Mouse (Mus musculus) hindbrain, embryonic 14.5 days (tissue): ENCODE data around the gene Gpr156. TPM values are rescaled to one million over a fixed set of nuclear protein-coding genes. Genes with fewer than 3 reads are reported as not detected.

ENCODE experiments used
- ATAC-seq: fragments of 200-750 bp; cut with Nextera tagmentation; 2 replicates; pipeline ENCODE4 v1.8.0; 2017; ENCODE audit warnings: moderate number of reproducible peaks, mild to moderate bottlenecking, moderate TSS enrichment, moderate library complexity; ENCODE audit not compliant: low FRiP score
- DNase-seq: peaks from one replicate; pipeline ENCODE4 v3.0.0-alpha.2; 2015; ENCODE audit warnings: low spot score
- H3K27ac ChIP-seq: fragments of 300-500 bp; sonication (generic); 2 replicates; pipeline ENCODE4 v1.5.1; 2014; ENCODE audit warnings: mild to moderate bottlenecking, moderate library complexity
- H3K27me3 ChIP-seq: fragments of 300-500 bp; sonication (generic); 2 replicates; pipeline ENCODE4 v1.6.1; 2014; ENCODE audit warnings: mild to moderate bottlenecking, low read length, mixed read lengths; ENCODE audit not compliant: control insufficient read depth, insufficient read depth
- H3K36me3 ChIP-seq: fragments of 300-500 bp; sonication (generic); replicated peaks from 2 replicates; pipeline ENCODE4 v1.6.1; 2014; ENCODE audit not compliant: control insufficient read depth, insufficient read depth
- H3K4me1 ChIP-seq: fragments of 300-500 bp; sonication (generic); replicated peaks from 2 replicates; pipeline ENCODE4 v1.6.1; 2014; ENCODE audit warnings: antibody characterized with exemption, low read length, mixed read lengths; ENCODE audit not compliant: control insufficient read depth, insufficient read depth
- H3K4me2 ChIP-seq: fragments of 300-500 bp; sonication (generic); replicated peaks from 2 replicates; pipeline ENCODE4 v1.6.1; 2014; ENCODE audit warnings: mild to moderate bottlenecking, moderate library complexity
- H3K4me3 ChIP-seq: fragments of 300-500 bp; sonication (generic); replicated peaks from 2 replicates; pipeline ENCODE4 v1.5.1; 2014; ENCODE audit warnings: mild to moderate bottlenecking, low read length
- H3K9ac ChIP-seq: fragments of 300-500 bp; sonication (generic); 2 replicates; pipeline ENCODE4 v1.6.1; 2014
- H3K9me3 ChIP-seq: fragments of 300-500 bp; sonication (generic); 2 replicates; pipeline ENCODE4 v1.6.1; 2016; ENCODE audit warnings: low read length; ENCODE audit not compliant: control insufficient read depth
- WGBS: fragments of 180-500 bp; shearing (Covaris S2); extraction: QIAGEN DNeasy Blood & Tissue Kit; methylation state at CpG from one replicate; pipeline ENCODE4 v1.1.7; 2014; 5-methylcytosine and 5-hydroxymethylcytosine counted together
- polyA plus RNA-seq: library from polyadenylated mRNA; unstranded; fragments of >200 nt; fragmentation: Nextera tagmentation; extraction: Ambion mirVana; gene quantifications from 2 replicates; pipeline ENCODE4 v1.2.1, GENCODE M21; 2014

Gene Gpr156
- polyA plus RNA-seq, 1 experiment from 2014 or later = 3.9 TPM

- peaks cover 67% of the 10 kb centered on the region for H3K36me3 ChIP-seq
- 91% methylated on average over 7 of the region's 7 CpGs for WGBS
- no peak for ATAC-seq
Observed at GRCm38 (mm10) chr16:37878951-37879505, 37.3 kb upstream of the Gpr156 start.

GRCm38 (mm10) chr16:37879750-37880419 lies 36.4 kb upstream of the Gpr156 start:
- H3K4me1 ChIP-seq = 0 out of 2 replicates have a peak, but pooled peaks cover 3% of the 10 kb centered on the region
- H3K4me3 ChIP-seq = no peak overlapping the region
- H3K27ac ChIP-seq = no peak overlapping the region
- no peaks in the 10 kb centered on the region for H3K9me3 ChIP-seq
- H3K4me2 ChIP-seq = no peak overlapping the region
- DNase-seq (no peak), ATAC-seq (no peak)
- H3K9ac ChIP-seq = no peak overlapping the region
- 96% methylated on average over 4 of the region's 4 CpGs for WGBS
- no peaks in the 10 kb centered on the region for H3K27me3 ChIP-seq
- peaks cover 70% of the 10 kb centered on the region for H3K36me3 ChIP-seq

More at GRCm38 (mm10) chr16:37878951-37879505, 37.3 kb upstream of the Gpr156 start:
- H3K9ac ChIP-seq = no peak overlapping the region
- H3K27me3 ChIP-seq = no peaks in the 10 kb centered on the region
- H3K9me3 ChIP-seq = no peaks in the 10 kb centered on the region
- no peak for DNase-seq
- H3K27ac ChIP-seq = no peak overlapping the region
- 0 out of 2 replicates have a peak, but pooled peaks cover 3% of the 10 kb centered on the region for H3K4me1 ChIP-seq
- no peak overlapping the region for H3K4me3 ChIP-seq
- no peak overlapping the region for H3K4me2 ChIP-seq

- Histone ChIP-seq H3K4me1 (0 out of 2 replicates have a peak, but pooled peaks cover 3% of the 10 kb centered on the region), H3K27ac (no peak overlapping the region), H3K36me3 (peaks cover 70% of the 10 kb centered on the region), H3K9me3 (no peaks in the 10 kb centered on the region), H3K27me3 (no peaks in the 10 kb centered on the region), H3K9ac (no peak overlapping the region), H3K4me3 (no peak overlapping the region), H3K4me2 (no peak overlapping the region)
- no peak for ATAC-seq
- 86% methylated on average over 2 of the region's 2 CpGs for WGBS
- no peak for DNase-seq
Observed at GRCm38 (mm10) chr16:37881168-37881567, 35.1 kb upstream of the Gpr156 start.

GRCm38 (mm10) chr16:37888986-37889385 lies 27.3 kb upstream of the Gpr156 start:
- no peaks in the 10 kb centered on the region for H3K4me1 ChIP-seq
- no peak for DNase-seq
- H3K27ac ChIP-seq = no peak overlapping the region
- WGBS = 87% methylated on average over 3 of the region's 3 CpGs
- H3K36me3 ChIP-seq = peaks cover 4% of the 10 kb centered on the region; the same call in 1 of the 2 replicates
- no peaks in the 10 kb centered on the region for H3K9me3 ChIP-seq
- H3K4me3 ChIP-seq = no peak overlapping the region
- no peak overlapping the region for H3K9ac ChIP-seq
- no peak overlapping the region for H3K4me2 ChIP-seq
- no peaks in the 10 kb centered on the region for H3K27me3 ChIP-seq
- ATAC-seq = no peak

GRCm38 (mm10) chr16:37892667-37893066 lies 23.6 kb upstream of the Gpr156 start:
- Histone ChIP-seq H3K4me3 (no peak overlapping the region), H3K9me3 (no peaks in the 10 kb centered on the region), H3K4me2 (no peak overlapping the region), H3K27me3 (no peaks in the 10 kb centered on the region), H3K4me1 (no peaks in the 10 kb centered on the region), H3K9ac (no peak overlapping the region), H3K27ac (no peak overlapping the region), H3K36me3 (no peaks in the 10 kb centered on the region)
- WGBS = 31% methylated on average over 2 of the region's 2 CpGs
- 0 out of 2 replicates have a peak, but pooled peaks have one; percentile 27 for ATAC-seq
- peak; percentile 38 for DNase-seq

GRCm38 (mm10) chr16:37893381-37893780 lies 22.9 kb upstream of the Gpr156 start:
- Histone ChIP-seq H3K4me1 (no peaks in the 10 kb centered on the region), H3K4me2 (no peak overlapping the region), H3K4me3 (no peak overlapping the region), H3K36me3 (no peaks in the 10 kb centered on the region), H3K9me3 (no peaks in the 10 kb centered on the region), H3K27me3 (no peaks in the 10 kb centered on the region), H3K27ac (no peak overlapping the region), H3K9ac (no peak overlapping the region)
- ATAC-seq (no peak), DNase-seq (no peak)
- WGBS = 68% methylated on average over 6 of the region's 6 CpGs

GRCm38 (mm10) chr16:37893942-37894341 lies 22.4 kb upstream of the Gpr156 start:
- Histone ChIP-seq H3K27me3 (no peaks in the 10 kb centered on the region), H3K4me2 (no peak overlapping the region), H3K9ac (no peak overlapping the region), H3K36me3 (no peaks in the 10 kb centered on the region), H3K4me1 (no peaks in the 10 kb centered on the region), H3K4me3 (no peak overlapping the region), H3K27ac (no peak overlapping the region), H3K9me3 (no peaks in the 10 kb centered on the region)
- ATAC-seq (no peak), DNase-seq (no peak)
- WGBS = 91% methylated on average over 2 of the region's 2 CpGs

- H3K9ac ChIP-seq = no peak overlapping the region
- H3K27me3 ChIP-seq = no peaks in the 10 kb centered on the region
- WGBS = 81% methylated on average over 5 of the region's 5 CpGs
- H3K9me3 ChIP-seq = no peaks in the 10 kb centered on the region
- no peak overlapping the region for H3K4me3 ChIP-seq
- no peak for DNase-seq
- H3K36me3 ChIP-seq = no peaks in the 10 kb centered on the region
- H3K27ac ChIP-seq = no peak overlapping the region
- no peak overlapping the region for H3K4me2 ChIP-seq
- H3K4me1 ChIP-seq = no peaks in the 10 kb centered on the region
- no peak for ATAC-seq
Observed at GRCm38 (mm10) chr16:37898790-37899189, 17.5 kb upstream of the Gpr156 start.

GRCm38 (mm10) chr16:37899357-37899756 lies 16.9 kb upstream of the Gpr156 start:
- no peak overlapping the region for H3K4me2 ChIP-seq
- no peak overlapping the region for H3K27ac ChIP-seq
- no peak overlapping the region for H3K4me3 ChIP-seq
- no peaks in the 10 kb centered on the region for H3K4me1 ChIP-seq
- H3K9me3 ChIP-seq = no peaks in the 10 kb centered on the region
- 35% methylated on average over 2 of the region's 2 CpGs for WGBS
- H3K36me3 ChIP-seq = no peaks in the 10 kb centered on the region
- no peak overlapping the region for H3K9ac ChIP-seq
- DNase-seq = no peak
- ATAC-seq = no peak
- H3K27me3 ChIP-seq = no peaks in the 10 kb centered on the region
